Mouse (Mus musculus) stomach, postnatal 0 days (tissue): ENCODE measurements around the gene Fcamr. TPM values are rescaled to one million over a fixed set of nuclear protein-coding genes. Genes with fewer than 3 reads are reported as not detected.

Experiments used
- ATAC-seq: fragments of 200-750 bp; cut with Nextera tagmentation; 2 replicates; pipeline ENCODE4 v1.8.0; 2017; ENCODE audit not compliant: low FRiP score, low TSS enrichment
- DNase-seq: peaks from one replicate; pipeline ENCODE4 v3.0.0-alpha.2; 2016; ENCODE audit warnings: low spot score
- H3K27ac ChIP-seq: fragments of 300-500 bp; sonication (generic); replicated peaks from 2 replicates; pipeline ENCODE4 v1.5.1; 2014; ENCODE audit warnings: mild to moderate bottlenecking, control low read depth
- H3K27me3 ChIP-seq: fragments of 300-500 bp; sonication (generic); 2 replicates; pipeline ENCODE4 v1.6.1; 2014; ENCODE audit warnings: low read length; ENCODE audit not compliant: control insufficient read depth, insufficient read depth
- H3K36me3 ChIP-seq: fragments of 300-500 bp; sonication (generic); 2 replicates; pipeline ENCODE4 v1.6.1; 2014; ENCODE audit warnings: low read length, mixed read lengths; ENCODE audit not compliant: control insufficient read depth, insufficient read depth
- H3K4me1 ChIP-seq: fragments of 300-500 bp; sonication (generic); replicated peaks from 2 replicates; pipeline ENCODE4 v1.6.1; 2014; ENCODE audit warnings: antibody characterized with exemption; ENCODE audit not compliant: control insufficient read depth, insufficient read depth
- H3K4me2 ChIP-seq: fragments of 300-500 bp; sonication (generic); replicated peaks from 2 replicates; pipeline ENCODE4 v1.6.1; 2014; ENCODE audit warnings: low read depth, mild to moderate bottlenecking, control low read depth, moderate library complexity
- H3K4me3 ChIP-seq: fragments of 300-500 bp; sonication (generic); 2 replicates; pipeline ENCODE4 v1.5.1; 2014; ENCODE audit warnings: low read depth, low read length, control low read depth
- H3K9ac ChIP-seq: fragments of 300-500 bp; sonication (generic); 2 replicates; pipeline ENCODE4 v1.6.1; 2014; ENCODE audit warnings: mild to moderate bottlenecking, low read length, control low read depth, mixed read lengths
- H3K9me3 ChIP-seq: fragments of 300-500 bp; sonication (generic); 2 replicates; pipeline ENCODE4 v1.6.1; 2016; ENCODE audit warnings: low read length; ENCODE audit not compliant: control insufficient read depth
- CTCF ChIP-seq: IDR thresholded peaks from 2 replicates; pipeline ENCODE4 v1.5.1; 2016; ENCODE audit warnings: antibody characterized with exemption, low read depth, mild to moderate bottlenecking, moderate library complexity
- EP300 ChIP-seq: optimal IDR thresholded peaks from 2 replicates; pipeline ENCODE3; 2016; ENCODE audit warnings: antibody characterized with exemption
- WGBS: fragments of 180-500 bp; shearing (Covaris S2); extraction: QIAGEN DNeasy Blood & Tissue Kit; methylation state at CpG from one replicate; pipeline ENCODE4 v1.1.7; 2014; 5-methylcytosine and 5-hydroxymethylcytosine counted together
- polyA plus RNA-seq: library from polyadenylated mRNA; unstranded; fragments of >200 nt; fragmentation: Nextera tagmentation; extraction: Ambion mirVana; gene quantifications from 2 replicates; pipeline ENCODE4 v1.2.1, GENCODE M21; 2015

Fcamr gene
- 0.16 and 0.24 TPM in 2 replicates for polyA plus RNA-seq

DNA sequence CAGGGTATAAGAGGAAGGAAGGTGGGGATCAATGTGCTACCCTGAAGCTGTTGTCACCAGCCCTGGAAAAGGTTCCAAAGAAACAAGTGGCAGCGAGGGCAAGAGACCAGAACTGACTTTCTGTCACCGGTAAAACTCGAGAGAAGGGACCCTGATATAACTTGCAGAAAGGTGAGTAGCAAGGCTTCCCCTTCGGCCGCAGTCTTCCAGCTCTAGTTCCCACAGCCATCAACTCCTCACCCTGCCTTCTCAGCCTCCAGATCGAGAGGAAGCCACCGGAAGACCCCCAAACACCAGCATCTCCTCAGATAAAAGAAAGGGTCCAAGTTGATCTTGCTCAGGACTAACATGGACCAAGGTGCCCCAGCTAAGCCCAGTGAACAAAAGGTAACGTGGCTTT lies at the start of gene Fcamr:
Fcamr (plus strand) TSS at position 301 of the 400 bp plus-strand sequence.
- no peak within 1 kb of the TSS for H3K4me3 ChIP-seq
- H3K27ac ChIP-seq = no peak within 1 kb of the TSS
- 89% methylated on average over 8 of the region's 8 CpGs for WGBS
- ATAC-seq (no peak), DNase-seq (no peak)
- no peaks in the 10 kb centered on the region for H3K9me3 ChIP-seq
- no peaks in the 10 kb centered on the region for H3K4me1 ChIP-seq
- H3K4me2 ChIP-seq = no peak within 1 kb of the TSS
- TF ChIP-seq EP300 (no peak), CTCF (no peak)
- no peaks in the 10 kb centered on the region for H3K27me3 ChIP-seq
- no peaks in the 10 kb centered on the region for H3K36me3 ChIP-seq
- H3K9ac ChIP-seq = no peak within 1 kb of the TSS

DNA sequence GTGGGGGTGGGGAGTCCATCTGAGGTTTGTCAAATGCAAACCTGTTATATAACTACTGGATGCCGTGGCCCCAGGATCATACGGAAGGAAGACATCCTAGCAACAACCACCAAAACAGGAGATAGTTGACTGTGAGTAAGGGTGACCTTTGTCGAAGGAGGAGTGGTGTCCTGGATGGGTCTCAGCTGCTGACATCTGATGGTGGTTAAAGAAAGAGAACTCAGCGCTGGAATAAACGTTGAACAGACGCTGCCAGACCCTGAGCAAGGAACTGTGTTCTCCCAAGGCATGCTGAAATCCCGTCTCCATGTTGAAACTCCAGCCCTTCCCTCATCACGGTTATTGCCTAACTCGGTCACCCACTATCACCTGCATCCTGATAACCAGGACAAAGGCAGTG lies 41.0 kb upstream of the Fcamr start:
- Histone ChIP-seq H3K36me3 (no peaks in the 10 kb centered on the region), H3K27ac (no peak overlapping the region), H3K9ac (no peak overlapping the region), H3K4me2 (no peak overlapping the region), H3K9me3 (no peaks in the 10 kb centered on the region), H3K4me3 (no peak overlapping the region), H3K4me1 (no peaks in the 10 kb centered on the region; the same call in 1 of the 2 replicates), H3K27me3 (no peaks in the 10 kb centered on the region)
- TF ChIP-seq EP300 = no peak
- no peak for TF ChIP-seq CTCF
- ATAC-seq = no peak
- DNase-seq = no peak
- WGBS = 64% methylated on average over 9 of the region's 9 CpGs

DNA sequence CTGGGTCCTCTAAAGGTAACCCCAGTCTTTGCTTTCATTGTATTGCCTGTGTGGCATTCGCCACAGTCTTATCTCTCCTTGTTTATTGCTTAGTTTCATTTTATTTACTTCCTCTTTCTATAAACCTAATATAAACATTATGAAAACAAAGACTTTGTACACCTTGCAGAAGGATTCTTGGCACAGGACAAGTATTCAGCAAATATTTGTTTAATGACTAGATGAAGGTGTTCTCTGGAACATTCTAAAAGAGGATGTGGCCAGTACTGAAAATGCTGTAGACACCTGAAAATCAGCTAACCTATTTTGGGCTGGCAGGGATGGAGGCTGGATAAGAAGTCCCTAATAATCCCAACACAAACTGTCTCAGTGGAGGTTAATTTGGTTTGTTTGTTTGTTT lies 39.1 kb upstream of the Fcamr start:
- Histone ChIP-seq H3K4me2 (no peak overlapping the region), H3K9me3 (no peaks in the 10 kb centered on the region), H3K27me3 (no peaks in the 10 kb centered on the region), H3K36me3 (no peaks in the 10 kb centered on the region), H3K4me1 (no peaks in the 10 kb centered on the region; the same call in 1 of the 2 replicates), H3K4me3 (no peak overlapping the region), H3K27ac (peak overlapping the region; percentile 67), H3K9ac (no peak overlapping the region)
- 39% methylated on average over 1 of the region's 1 CpGs for WGBS
- DNase-seq (no peak), ATAC-seq (peak; percentile 46)
- TF ChIP-seq EP300 = no peak
- TF ChIP-seq CTCF = no peak

GRCm38 (mm10) chr1:130762045-130762760 lies 38.5 kb upstream of the Fcamr start:
- ATAC-seq (no peak), DNase-seq (no peak)
- Histone ChIP-seq H3K9ac (no peak overlapping the region), H3K4me1 (no peaks in the 10 kb centered on the region; the same call in 1 of the 2 replicates), H3K4me3 (no peak overlapping the region), H3K9me3 (no peaks in the 10 kb centered on the region), H3K27ac (peak overlapping the region; percentile 20; the same call in 1 of the 2 replicates), H3K4me2 (no peak overlapping the region), H3K36me3 (no peaks in the 10 kb centered on the region), H3K27me3 (no peaks in the 10 kb centered on the region)
- 65% methylated on average over 3 of the region's 3 CpGs for WGBS
- no peak for TF ChIP-seq CTCF
- TF ChIP-seq EP300 = no peak

GRCm38 (mm10) chr1:130764027-130764461 lies 36.7 kb upstream of the Fcamr start:
- H3K4me1 ChIP-seq = no peaks in the 10 kb centered on the region; the same call in 1 of the 2 replicates
- ATAC-seq (peak; percentile 96), DNase-seq (peak; percentile 91)
- H3K9ac ChIP-seq = 0 out of 2 replicates have a peak overlapping the region, but pooled peaks have one; percentile 0
- peak overlapping the region; percentile 79 for H3K27ac ChIP-seq
- H3K4me2 ChIP-seq = no peak overlapping the region
- no peak overlapping the region for H3K4me3 ChIP-seq
- no peaks in the 10 kb centered on the region for H3K36me3 ChIP-seq
- no peaks in the 10 kb centered on the region for H3K9me3 ChIP-seq
- H3K27me3 ChIP-seq = no peaks in the 10 kb centered on the region
- TF ChIP-seq CTCF (no peak), EP300 (peak; percentile 68)
- WGBS = 51% methylated on average over 12 of the region's 12 CpGs

DNA sequence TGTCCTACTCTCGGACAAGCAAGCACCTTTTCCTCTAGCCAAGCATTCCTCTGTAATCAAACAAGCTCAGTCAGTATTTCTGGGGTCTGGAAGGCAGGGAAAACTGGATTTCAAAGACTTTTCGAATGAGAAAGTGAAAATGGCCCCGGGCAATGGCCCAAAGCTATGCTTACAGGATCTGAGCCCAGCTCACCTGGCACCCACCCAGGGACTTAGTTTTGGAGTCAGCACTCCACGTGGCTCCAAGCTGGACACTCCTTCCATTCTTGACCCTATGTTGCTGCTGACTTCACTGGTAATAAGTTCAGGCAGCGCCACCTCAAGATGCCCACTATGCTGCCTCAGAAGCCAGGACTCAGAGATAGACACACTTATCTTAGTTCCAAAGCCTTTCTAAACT lies 33.6 kb upstream of the Fcamr start:
- WGBS = 71% methylated on average over 5 of the region's 5 CpGs
- H3K4me2 ChIP-seq = no peak overlapping the region
- DNase-seq = no peak
- H3K36me3 ChIP-seq = no peaks in the 10 kb centered on the region
- H3K9me3 ChIP-seq = no peaks in the 10 kb centered on the region
- H3K4me3 ChIP-seq = no peak overlapping the region
- no peak for TF ChIP-seq EP300
- TF ChIP-seq CTCF = no peak
- ATAC-seq = no peak
- H3K9ac ChIP-seq = no peak overlapping the region
- H3K4me1 ChIP-seq = no peaks in the 10 kb centered on the region; the same call in 1 of the 2 replicates
- H3K27me3 ChIP-seq = no peaks in the 10 kb centered on the region
- no peak overlapping the region for H3K27ac ChIP-seq
